In the genomic region with DNA sequence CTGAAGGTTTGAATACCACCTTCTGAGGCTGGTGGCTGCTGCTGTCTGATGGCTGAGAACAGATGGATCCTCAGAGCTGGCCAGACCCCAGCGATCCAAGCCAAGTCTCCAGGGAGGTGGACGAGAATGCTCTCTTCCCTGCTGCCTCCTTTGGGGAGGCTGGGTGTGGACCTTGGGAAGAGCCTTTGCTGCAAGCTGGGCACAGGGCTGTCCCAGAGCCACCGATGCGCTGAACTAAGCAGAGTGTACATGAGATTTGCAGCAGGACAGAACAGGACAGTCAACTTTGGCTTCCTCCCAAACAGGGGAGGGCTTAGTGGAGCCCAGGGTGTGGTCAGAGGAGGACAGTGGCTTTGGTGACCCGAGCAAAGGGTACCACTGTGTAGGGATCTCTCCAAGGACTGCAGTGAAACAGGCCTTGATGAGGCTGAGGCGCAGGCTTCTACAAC, we compare ENCODE assay signal across 9 mouse cellular contexts. TPM values are rescaled to one million over a fixed set of nuclear protein-coding genes. Genes with fewer than 3 reads are reported as not detected.
A peak's percentile ranks its signal among the peaks of the same experiment; 100 is the strongest.
DNase-seq lines count a peak whose midpoint lies in the region; ATAC-seq and TF ChIP-seq lines count a peak whose summit lies in the region.
"Had no signal": no experiment of that assay in that cellular context is flagged by ENCODE, and none has a peak within 500 bp of the region (broad histone marks: within the 10 kb centered on the region; RNA-seq: fewer than 3 reads in every experiment).

No protein-coding gene starts in this region.

- WGBS in lung, postnatal 0 days: 60% methylated on average over 6 of the region's 6 CpGs
- WGBS in embryonic facial prominence, embryonic 13.5 days: 50% methylated on average over 6 of the region's 6 CpGs
- WGBS in stomach, postnatal 0 days: 40% methylated on average over 6 of the region's 6 CpGs

- no peak for ATAC-seq in lung, postnatal 0 days
- 0 out of 2 replicates have a peak, but pooled peaks have one; percentile 12 for ATAC-seq in embryonic facial prominence, embryonic 13.5 days (ENCODE audit: insufficient number of reproducible peaks, insufficient read depth, low FRiP score, low TSS enrichment, low read depth)
- 0 out of 2 replicates have a peak, but pooled peaks have one; percentile 3 for ATAC-seq in stomach, postnatal 0 days (ENCODE audit: low FRiP score, low TSS enrichment)
- ATAC-seq in monocyte, adult 5-6 weeks (replicated peaks; ENCODE audit: insufficient number of reproducible peaks, low FRiP score, low TSS enrichment, poor library complexity, severe bottlenecking): no peak

- H3K36me3 ChIP-seq in lung, postnatal 0 days (ENCODE audit: insufficient read depth, low read length): no peaks in the 10 kb centered on the region
- H3K36me3 ChIP-seq in embryonic facial prominence, embryonic 13.5 days: no peaks in the 10 kb centered on the region
- H3K36me3 ChIP-seq in stomach, postnatal 0 days (ENCODE audit: control insufficient read depth, insufficient read depth, low read length): no peaks in the 10 kb centered on the region
- H3K36me3 ChIP-seq: midbrain, embryonic 12.5 days had no signal

- no peak overlapping the region for H3K27ac ChIP-seq in lung, postnatal 0 days (ENCODE audit: low read length)
- no peak overlapping the region for H3K27ac ChIP-seq in embryonic facial prominence, embryonic 13.5 days
- H3K27ac ChIP-seq in stomach, postnatal 0 days (replicated peaks): peak overlapping the region; percentile 91
- H3K27ac ChIP-seq: midbrain, embryonic 12.5 days had no signal

- H3K4me1 ChIP-seq in lung, postnatal 0 days (ENCODE audit: insufficient read depth, low read depth, low read length): peaks cover 19% of the 10 kb centered on the region; the same call in 1 of the 2 replicates
- peaks cover 35% of the 10 kb centered on the region for H3K4me1 ChIP-seq in embryonic facial prominence, embryonic 13.5 days
- peaks cover 15% of the 10 kb centered on the region; the same call in 1 of the 2 replicates for H3K4me1 ChIP-seq in stomach, postnatal 0 days (replicated peaks; ENCODE audit: control insufficient read depth, insufficient read depth)

- H3K4me3 ChIP-seq in lung, postnatal 0 days (ENCODE audit: low read depth, low read length): no peak overlapping the region
- no peak overlapping the region for H3K4me3 ChIP-seq in embryonic facial prominence, embryonic 13.5 days
- no peak overlapping the region for H3K4me3 ChIP-seq in stomach, postnatal 0 days (ENCODE audit: low read depth, low read length)
- H3K4me3 ChIP-seq: midbrain, embryonic 12.5 days had no signal

- TF ChIP-seq CTCF in lung, postnatal 0 days (IDR thresholded peaks at IDR 0.05): no peak
- TF ChIP-seq CTCF in stomach, postnatal 0 days (IDR thresholded peaks at IDR 0.05; ENCODE audit: low read depth): no peak

- no peak overlapping the region for H3K4me2 ChIP-seq in lung, postnatal 0 days (replicated peaks; ENCODE audit: low read depth, low read length)
- H3K4me2 ChIP-seq in embryonic facial prominence, embryonic 13.5 days: no peak overlapping the region
- H3K4me2 ChIP-seq in stomach, postnatal 0 days (replicated peaks; ENCODE audit: low read depth): no peak overlapping the region
- H3K4me2 ChIP-seq: midbrain, embryonic 12.5 days had no signal

- no peak overlapping the region for H3K9ac ChIP-seq in lung, postnatal 0 days (replicated peaks; ENCODE audit: low read depth)
- H3K9ac ChIP-seq in embryonic facial prominence, embryonic 13.5 days: peak overlapping the region; percentile 11; the same call in 1 of the 2 replicates
- no peak overlapping the region for H3K9ac ChIP-seq in stomach, postnatal 0 days (ENCODE audit: low read length)
- H3K9ac ChIP-seq: midbrain, embryonic 12.5 days had no signal

- no peaks in the 10 kb centered on the region for H3K27me3 ChIP-seq in lung, postnatal 0 days (replicated peaks; ENCODE audit: insufficient read depth, low read length)
- no peaks in the 10 kb centered on the region for H3K27me3 ChIP-seq in embryonic facial prominence, embryonic 13.5 days
- no peaks in the 10 kb centered on the region for H3K27me3 ChIP-seq in stomach, postnatal 0 days (ENCODE audit: control insufficient read depth, insufficient read depth, low read length)
- H3K27me3 ChIP-seq: midbrain, embryonic 12.5 days had no signal

- peak; percentile 94 for DNase-seq in heart, adult 11 months
- no peak for DNase-seq in heart, postnatal 4 days
- DNase-seq in lung, postnatal 0 days (ENCODE audit: low spot score): peak; percentile 30
- DNase-seq in lung, postnatal 4 days: no peak
- DNase-seq in stomach, postnatal 0 days (ENCODE audit: low spot score): no peak
- no peak for DNase-seq in Muller cell, postnatal 12 days (ENCODE audit: inconsistent ontology term)

- TF ChIP-seq EP300 in lung, postnatal 0 days (IDR thresholded peaks at IDR 0.05): no peak
- TF ChIP-seq EP300 in stomach, postnatal 0 days (optimal IDR thresholded peaks at IDR 0.05): no peak

- H3K9me3 ChIP-seq in lung, postnatal 0 days (ENCODE audit: low read length): no peaks in the 10 kb centered on the region
- no peaks in the 10 kb centered on the region for H3K9me3 ChIP-seq in embryonic facial prominence, embryonic 13.5 days
- H3K9me3 ChIP-seq in stomach, postnatal 0 days (ENCODE audit: control insufficient read depth, low read length): no peaks in the 10 kb centered on the region
- H3K9me3 ChIP-seq: midbrain, embryonic 12.5 days had no signal

RNA-seq across cellular contexts. Expression of gene Adamtsl4, which starts 12.5 kb away (rescaled TPM):
- 10 to 100 TPM; 13.5 to 14.6 TPM for total RNA-seq in heart, postnatal 4 days (2021)
- 11.8 and 13.2 TPM in 2 replicates for polyA plus RNA-seq in lung, postnatal 0 days (2015; fragmentation: Nextera tagmentation; extraction: Ambion mirVana)
- polyA plus RNA-seq in embryonic facial prominence, embryonic 13.5 days (2015; fragmentation: Nextera tagmentation; extraction: Ambion mirVana): 1.7 and 1.9 TPM in 2 replicates
- polyA plus RNA-seq in stomach, postnatal 0 days (2015; fragmentation: Nextera tagmentation; extraction: Ambion mirVana): 9.4 and 10.4 TPM in 2 replicates
- total RNA-seq in monocyte, adult 5-6 weeks (2017): 0.38 to 7.2 TPM (median 0.53 TPM) in 3 replicates

RNA-seq across cellular contexts. Expression of gene Ecm1, which starts 39.1 kb away (rescaled TPM):
- total RNA-seq in heart, postnatal 4 days (2021): 10 to 100 TPM; 41.3 to 43.8 TPM
- polyA plus RNA-seq in lung, postnatal 0 days (2015; fragmentation: Nextera tagmentation; extraction: Ambion mirVana): 94.3 and 107 TPM in 2 replicates
- polyA plus RNA-seq in embryonic facial prominence, embryonic 13.5 days (2015; fragmentation: Nextera tagmentation; extraction: Ambion mirVana): 5.9 and 6.6 TPM in 2 replicates
- polyA plus RNA-seq in stomach, postnatal 0 days (2015; fragmentation: Nextera tagmentation; extraction: Ambion mirVana): 254 and 328 TPM in 2 replicates
- 1.6 to 7.1 TPM in 2 of 3 replicates, not detected in the other for total RNA-seq in monocyte, adult 5-6 weeks (2017)

RNA-seq across cellular contexts. Expression of gene Mcl1, which starts 41.7 kb away (rescaled TPM):
- total RNA-seq in heart, postnatal 4 days (2021): 100 to 1,000 TPM; 112 to 115 TPM
- 99.6 and 101 TPM in 2 replicates for polyA plus RNA-seq in lung, postnatal 0 days (2015; fragmentation: Nextera tagmentation; extraction: Ambion mirVana)
- 45.4 and 47.7 TPM in 2 replicates for polyA plus RNA-seq in embryonic facial prominence, embryonic 13.5 days (2015; fragmentation: Nextera tagmentation; extraction: Ambion mirVana)
- polyA plus RNA-seq in stomach, postnatal 0 days (2015; fragmentation: Nextera tagmentation; extraction: Ambion mirVana): 57.9 and 59.2 TPM in 2 replicates
- total RNA-seq in monocyte, adult 5-6 weeks (2017): 678 to 973 TPM (median 884 TPM) in 3 replicates

RNA-seq across cellular contexts. Expression of gene Tars2, which starts 59.7 kb away (rescaled TPM):
- total RNA-seq in heart, postnatal 4 days (2021): 10 to 100 TPM; 31.1 to 36.1 TPM
- 18.5 and 19.3 TPM in 2 replicates for polyA plus RNA-seq in lung, postnatal 0 days (2015; fragmentation: Nextera tagmentation; extraction: Ambion mirVana)
- 47.3 and 47.9 TPM in 2 replicates for polyA plus RNA-seq in embryonic facial prominence, embryonic 13.5 days (2015; fragmentation: Nextera tagmentation; extraction: Ambion mirVana)
- 22.4 and 24.4 TPM in 2 replicates for polyA plus RNA-seq in stomach, postnatal 0 days (2015; fragmentation: Nextera tagmentation; extraction: Ambion mirVana)
- total RNA-seq in monocyte, adult 5-6 weeks (2017): 15.4 to 29.0 TPM (median 21.4 TPM) in 3 replicates

Comparison
In these comparisons a context has a peak if more than half of its experiments do, and no peak if none do; other contexts are left out.
1. DNase-seq: peak in heart, adult 11 months (single experiment) and lung, postnatal 0 days (single experiment); none in heart, postnatal 4 days (single experiment), lung, postnatal 4 days (0 of 2), stomach, postnatal 0 days (single experiment) and Muller cell, postnatal 12 days (single experiment).
2. ATAC-seq: peak in embryonic facial prominence, embryonic 13.5 days (single experiment) and stomach, postnatal 0 days (single experiment); none in lung, postnatal 0 days (single experiment) and monocyte, adult 5-6 weeks (single experiment).
3. RNA of gene Ecm1, which starts 39.1 kb away (polyA plus RNA-seq): 254 to 328 TPM in stomach, postnatal 0 days and 94.3 to 107 TPM in lung, postnatal 0 days; 5.9 to 6.6 TPM in embryonic facial prominence, embryonic 13.5 days; every median in the first group is over 10 times any median in the second.